Mouse (Mus musculus): ENCODE measurements at regions not wholly inside any gene's neighbourhood (a gene's known extent, or its start where the extent isn't known, plus 50 kb on each side); places are given as distances from the start of the nearest gene placed in this dataset.

- no peaks in the 10 kb centered on the region for H3K36me3 ChIP-seq
- no peak for ATAC-seq (ENCODE audit: insufficient number of reproducible peaks, insufficient read depth, low FRiP score, low TSS enrichment, low read depth)
- WGBS: 87% methylated on average over 3 of the region's 3 CpGs
- H3K9me3 ChIP-seq: no peaks in the 10 kb centered on the region
- H3K27ac ChIP-seq: no peak overlapping the region
- H3K27me3 ChIP-seq: no peaks in the 10 kb centered on the region
- no peak overlapping the region for H3K9ac ChIP-seq (replicated peaks)
- no peak overlapping the region for H3K4me2 ChIP-seq
- peaks cover 9% of the 10 kb centered on the region; the same call in 1 of the 2 replicates for H3K4me1 ChIP-seq (replicated peaks)
- H3K4me3 ChIP-seq (replicated peaks): no peak overlapping the region
These were observed 501.5 kb downstream of the Rab28 start for GRCm38 (mm10) chr5:41206462-41206861.

- Histone ChIP-seq H3K9ac (replicated peaks) (no peak overlapping the region), H3K4me2 (no peak overlapping the region), H3K36me3 (no peaks in the 10 kb centered on the region), H3K27me3 (no peaks in the 10 kb centered on the region), H3K9me3 (no peaks in the 10 kb centered on the region), H3K4me1 (replicated peaks) (peaks cover 9% of the 10 kb centered on the region; the same call in 1 of the 2 replicates), H3K4me3 (replicated peaks) (no peak overlapping the region), H3K27ac (0 out of 2 replicates have a peak overlapping the region, but pooled peaks have one; percentile 35)
- peak; percentile 73; the same call in 1 of the 2 replicates for ATAC-seq (ENCODE audit: insufficient number of reproducible peaks, insufficient read depth, low FRiP score, low TSS enrichment, low read depth)
These were observed 503.5 kb downstream of the Rab28 start for GRCm38 (mm10) chr5:41204417-41204816.

- ATAC-seq (ENCODE audit: insufficient number of reproducible peaks, insufficient read depth, low FRiP score, low TSS enrichment, low read depth): no peak
- Histone ChIP-seq H3K9ac (replicated peaks) (no peak overlapping the region), H3K27me3 (no peaks in the 10 kb centered on the region), H3K9me3 (no peaks in the 10 kb centered on the region), H3K36me3 (no peaks in the 10 kb centered on the region), H3K4me1 (replicated peaks) (peaks cover 6% of the 10 kb centered on the region; the same call in 1 of the 2 replicates), H3K4me2 (no peak overlapping the region), H3K4me3 (replicated peaks) (no peak overlapping the region), H3K27ac (no peak overlapping the region)
- WGBS: 46% methylated on average over 5 of the region's 5 CpGs
These were observed 520.8 kb downstream of the Rab28 start for GRCm38 (mm10) chr5:41187193-41187592.

- no peaks in the 10 kb centered on the region for H3K36me3 ChIP-seq
- H3K4me2 ChIP-seq: no peak overlapping the region
- WGBS: 88% methylated on average over 3 of the region's 3 CpGs
- no peak overlapping the region for H3K9ac ChIP-seq (replicated peaks)
- no peaks in the 10 kb centered on the region for H3K27me3 ChIP-seq
- no peak overlapping the region for H3K27ac ChIP-seq
- ATAC-seq (ENCODE audit: insufficient number of reproducible peaks, insufficient read depth, low FRiP score, low TSS enrichment, low read depth): no peak
- no peaks in the 10 kb centered on the region for H3K4me1 ChIP-seq (replicated peaks)
- no peak overlapping the region for H3K4me3 ChIP-seq (replicated peaks)
- H3K9me3 ChIP-seq: no peaks in the 10 kb centered on the region
These were observed 530.7 kb downstream of the Rab28 start for GRCm38 (mm10) chr5:41177220-41177619.

GRCm38 (mm10) chr5:41165870-41166626 is 541.9 kb downstream of the Rab28 start:
- no peaks in the 10 kb centered on the region for H3K27me3 ChIP-seq
- 0 out of 2 replicates have a peak, but pooled peaks cover 6% of the 10 kb centered on the region for H3K4me1 ChIP-seq (replicated peaks)
- H3K36me3 ChIP-seq: no peaks in the 10 kb centered on the region
- H3K4me2 ChIP-seq: no peak overlapping the region
- H3K9ac ChIP-seq (replicated peaks): no peak overlapping the region
- ATAC-seq (ENCODE audit: insufficient number of reproducible peaks, insufficient read depth, low FRiP score, low TSS enrichment, low read depth): no peak
- H3K27ac ChIP-seq: no peak overlapping the region
- H3K4me3 ChIP-seq (replicated peaks): no peak overlapping the region
- WGBS: 54% methylated on average over 14 of the region's 14 CpGs
- no peaks in the 10 kb centered on the region for H3K9me3 ChIP-seq

- peaks cover 4% of the 10 kb centered on the region for H3K27me3 ChIP-seq
- no peaks in the 10 kb centered on the region for H3K4me1 ChIP-seq (replicated peaks)
- H3K4me2 ChIP-seq: no peak overlapping the region
- no peak for ATAC-seq (ENCODE audit: insufficient number of reproducible peaks, insufficient read depth, low FRiP score, low TSS enrichment, low read depth)
- no peaks in the 10 kb centered on the region for H3K9me3 ChIP-seq
- 26% methylated on average over 5 of the region's 5 CpGs for WGBS
- H3K36me3 ChIP-seq: no peaks in the 10 kb centered on the region
- H3K27ac ChIP-seq: no peak overlapping the region
- H3K4me3 ChIP-seq (replicated peaks): no peak overlapping the region
- no peak overlapping the region for H3K9ac ChIP-seq (replicated peaks)
These were observed 582.9 kb downstream of the Rab28 start for GRCm38 (mm10) chr5:41125050-41125449.

- Histone ChIP-seq H3K4me3 (replicated peaks) (no peak overlapping the region), H3K27ac (no peak overlapping the region), H3K4me1 (replicated peaks) (no peaks in the 10 kb centered on the region), H3K9ac (replicated peaks) (no peak overlapping the region), H3K9me3 (no peaks in the 10 kb centered on the region), H3K36me3 (no peaks in the 10 kb centered on the region), H3K27me3 (peaks cover under 1% of the 10 kb centered on the region; the same call in 1 of the 2 replicates), H3K4me2 (no peak overlapping the region)
- ATAC-seq (ENCODE audit: insufficient number of reproducible peaks, insufficient read depth, low FRiP score, low TSS enrichment, low read depth): no peak
- whole genome bisulfite sequencing: 56% methylated on average over 3 of the region's 3 CpGs
These were observed 590.3 kb downstream of the Rab28 start for GRCm38 (mm10) chr5:41117658-41118057.

- Histone ChIP-seq H3K27ac (no peak overlapping the region), H3K36me3 (no peaks in the 10 kb centered on the region), H3K9me3 (no peaks in the 10 kb centered on the region), H3K9ac (replicated peaks) (no peak overlapping the region), H3K4me2 (no peak overlapping the region), H3K27me3 (no peaks in the 10 kb centered on the region; the same call in 1 of the 2 replicates), H3K4me3 (replicated peaks) (no peak overlapping the region), H3K4me1 (replicated peaks) (no peaks in the 10 kb centered on the region)
- ATAC-seq (ENCODE audit: insufficient number of reproducible peaks, insufficient read depth, low FRiP score, low TSS enrichment, low read depth): peak; percentile 47; the same call in 1 of the 2 replicates
- WGBS: 51% methylated on average over 5 of the region's 5 CpGs
These were observed 620.2 kb downstream of the Rab28 start for GRCm38 (mm10) chr5:41087773-41088172.

GRCm38 (mm10) chr5:41076412-41076811 is 631.5 kb downstream of the Rab28 start:
- Histone ChIP-seq H3K36me3 (no peaks in the 10 kb centered on the region), H3K9ac (replicated peaks) (no peak overlapping the region), H3K27ac (no peak overlapping the region), H3K9me3 (no peaks in the 10 kb centered on the region), H3K4me3 (replicated peaks) (no peak overlapping the region), H3K27me3 (peaks cover 10% of the 10 kb centered on the region; the same call in 1 of the 2 replicates), H3K4me2 (no peak overlapping the region), H3K4me1 (replicated peaks) (no peaks in the 10 kb centered on the region)
- WGBS: 80% methylated on average over 2 of the region's 2 CpGs
- no peak for ATAC-seq (ENCODE audit: insufficient number of reproducible peaks, insufficient read depth, low FRiP score, low TSS enrichment, low read depth)

- ATAC-seq (ENCODE audit: insufficient number of reproducible peaks, insufficient read depth, low FRiP score, low TSS enrichment, low read depth): no peak
These were observed 646.3 kb downstream of the Rab28 start for GRCm38 (mm10) chr5:41061646-41062045.

GRCm38 (mm10) chr5:41061222-41061621 is 646.7 kb downstream of the Rab28 start:
- Histone ChIP-seq H3K4me1 (replicated peaks) (no peaks in the 10 kb centered on the region), H3K27me3 (no peaks in the 10 kb centered on the region; the same call in 1 of the 2 replicates), H3K27ac (no peak overlapping the region), H3K9ac (replicated peaks) (no peak overlapping the region), H3K4me3 (replicated peaks) (no peak overlapping the region), H3K4me2 (no peak overlapping the region), H3K36me3 (no peaks in the 10 kb centered on the region), H3K9me3 (no peaks in the 10 kb centered on the region)
- no peak for ATAC-seq (ENCODE audit: insufficient number of reproducible peaks, insufficient read depth, low FRiP score, low TSS enrichment, low read depth)
- WGBS: 46% methylated on average over 3 of the region's 3 CpGs

More at GRCm38 (mm10) chr5:41061646-41062045, 646.3 kb downstream of the Rab28 start:
- Histone ChIP-seq H3K4me2 (no peak overlapping the region), H3K4me1 (replicated peaks) (no peaks in the 10 kb centered on the region), H3K36me3 (no peaks in the 10 kb centered on the region), H3K27ac (no peak overlapping the region), H3K9me3 (no peaks in the 10 kb centered on the region), H3K9ac (replicated peaks) (no peak overlapping the region), H3K4me3 (replicated peaks) (no peak overlapping the region), H3K27me3 (no peaks in the 10 kb centered on the region; the same call in 1 of the 2 replicates)
- WGBS: 69% methylated on average over 9 of the region's 9 CpGs

All from limb, embryonic 12.5 days (tissue).